Mouse (Mus musculus) hindbrain, embryonic 12.5 days (tissue): ENCODE measurements around the gene Snx14. TPM values are rescaled to one million over a fixed set of nuclear protein-coding genes. Genes with fewer than 3 reads are reported as not detected.

Experiments
- ATAC-seq: fragments of 200-750 bp; cut with Nextera tagmentation; 2 replicates; pipeline ENCODE4 v1.8.0; 2017; ENCODE audit warnings: moderate TSS enrichment; ENCODE audit not compliant: low FRiP score
- H3K27ac ChIP-seq: fragments of 300-500 bp; sonication (generic); 2 replicates; pipeline ENCODE4 v1.5.1; 2016; ENCODE audit warnings: mild to moderate bottlenecking
- H3K27me3 ChIP-seq: fragments of 300-500 bp; sonication (generic); 2 replicates; pipeline ENCODE4 v1.6.1; 2016; ENCODE audit warnings: mild to moderate bottlenecking
- H3K36me3 ChIP-seq: fragments of 300-500 bp; sonication (generic); 2 replicates; pipeline ENCODE4 v1.6.1; 2016; ENCODE audit warnings: mild to moderate bottlenecking
- H3K4me1 ChIP-seq: fragments of 300-500 bp; sonication (generic); 2 replicates; pipeline ENCODE4 v1.6.1; 2016
- H3K4me2 ChIP-seq: fragments of 300-500 bp; sonication (generic); replicated peaks from 2 replicates; pipeline ENCODE4 v1.6.1; 2016; ENCODE audit warnings: mild to moderate bottlenecking
- H3K4me3 ChIP-seq: fragments of 300-500 bp; sonication (generic); 2 replicates; pipeline ENCODE4 v1.5.1; 2016; ENCODE audit warnings: mild to moderate bottlenecking
- H3K9ac ChIP-seq: fragments of 300-500 bp; sonication (generic); 2 replicates; pipeline ENCODE4 v1.6.1; 2016; ENCODE audit warnings: mild to moderate bottlenecking, moderate library complexity
- H3K9me3 ChIP-seq: fragments of 300-500 bp; sonication (generic); replicated peaks from 2 replicates; pipeline ENCODE4 v1.6.1; 2016; ENCODE audit warnings: mild to moderate bottlenecking
- WGBS: fragments of 180-500 bp; shearing (Covaris S2); methylation state at CpG from one replicate; pipeline ENCODE4 v1.1.7; 2016; 5-methylcytosine and 5-hydroxymethylcytosine counted together
- polyA plus RNA-seq: library from polyadenylated mRNA; unstranded; fragments of >200 nt; fragmentation: Nextera tagmentation; extraction: Ambion mirVana; gene quantifications from 2 replicates; pipeline ENCODE4 v1.2.1, GENCODE M21; 2016

Snx14 gene
- polyA plus RNA-seq, 1 experiment from 2014 or later = 24.8 TPM

GRCm38 (mm10) chr9:88332447-88332846, 106.3 kb downstream of the Snx14 start:
- Histone ChIP-seq H3K4me3 (no peak overlapping the region), H3K4me1 (peaks cover 6% of the 10 kb centered on the region; the same call in 1 of the 2 replicates), H3K27me3 (peaks cover 46% of the 10 kb centered on the region), H3K9me3 (no peaks in the 10 kb centered on the region), H3K4me2 (no peak overlapping the region), H3K9ac (no peak overlapping the region), H3K36me3 (no peaks in the 10 kb centered on the region), H3K27ac (no peak overlapping the region)
- ATAC-seq = peak; percentile 39; the same call in 1 of the 2 replicates
- 12% methylated on average over 3 of the region's 3 CpGs for WGBS

- H3K4me1 ChIP-seq = peaks cover 8% of the 10 kb centered on the region; the same call in 1 of the 2 replicates
- no peak overlapping the region for H3K9ac ChIP-seq
- no peak overlapping the region for H3K4me3 ChIP-seq
- WGBS = 75% methylated on average over 3 of the region's 3 CpGs
- no peaks in the 10 kb centered on the region for H3K36me3 ChIP-seq
- ATAC-seq = no peak
- H3K9me3 ChIP-seq = no peaks in the 10 kb centered on the region
- no peak overlapping the region for H3K27ac ChIP-seq
- no peak overlapping the region for H3K4me2 ChIP-seq
- H3K27me3 ChIP-seq = peaks cover 55% of the 10 kb centered on the region
These were observed 108.4 kb downstream of the Snx14 start for GRCm38 (mm10) chr9:88330316-88330715.

GRCm38 (mm10) chr9:88329166-88329748, 109.5 kb downstream of the Snx14 start:
- Histone ChIP-seq H3K4me2 (no peak overlapping the region), H3K9me3 (no peaks in the 10 kb centered on the region), H3K4me1 (peaks cover 8% of the 10 kb centered on the region; the same call in 1 of the 2 replicates), H3K36me3 (no peaks in the 10 kb centered on the region), H3K4me3 (no peak overlapping the region), H3K27me3 (peaks cover 58% of the 10 kb centered on the region), H3K9ac (no peak overlapping the region), H3K27ac (no peak overlapping the region)
- ATAC-seq = no peak
- 37% methylated on average over 10 of the region's 10 CpGs for WGBS

GRCm38 (mm10) chr9:88328666-88329065, 110.1 kb downstream of the Snx14 start:
- 18% methylated on average over 5 of the region's 5 CpGs for WGBS
- peaks cover 54% of the 10 kb centered on the region for H3K27me3 ChIP-seq
- ATAC-seq = no peak

GRCm38 (mm10) chr9:88326930-88327901, 111.5 kb downstream of the Snx14 start, which contains the start of gene Nt5e:
TSS of gene Nt5e (plus strand) at chr9:88327197.
- H3K4me3 ChIP-seq = peak within 1 kb of the TSS; percentile 54
- H3K4me1 ChIP-seq = peaks cover 4% of the 10 kb centered on the region; the same call in 1 of the 2 replicates
- peak within 1 kb of the TSS; percentile 95 for H3K4me2 ChIP-seq
- no peak within 1 kb of the TSS for H3K27ac ChIP-seq
- H3K9me3 ChIP-seq = peaks cover 2% of the 10 kb centered on the region; the same call in 1 of the 2 replicates
- peak; percentile 95 for ATAC-seq
- peaks cover 52% of the 10 kb centered on the region for H3K27me3 ChIP-seq
- peak within 1 kb of the TSS; percentile 61 for H3K9ac ChIP-seq
- no peaks in the 10 kb centered on the region for H3K36me3 ChIP-seq
- WGBS = 1% methylated on average over 61 of the region's 66 CpGs

More at GRCm38 (mm10) chr9:88328666-88329065, 110.1 kb downstream of the Snx14 start:
- Histone ChIP-seq H3K9ac (no peak overlapping the region), H3K27ac (no peak overlapping the region), H3K36me3 (no peaks in the 10 kb centered on the region), H3K4me2 (no peak overlapping the region), H3K4me3 (no peak overlapping the region), H3K4me1 (peaks cover 8% of the 10 kb centered on the region; the same call in 1 of the 2 replicates), H3K9me3 (peaks cover 2% of the 10 kb centered on the region; the same call in 1 of the 2 replicates)

Other genes starting within 250 kb of the Snx14 start
- gene Nt5e, start 111.8 kb downstream of the Snx14 start, polyA plus RNA-seq = 1.5 and 1.6 TPM in 2 replicates
- gene Gm20537, start 17.7 kb upstream of the Snx14 start, polyA plus RNA-seq = 1.0 and 1.5 TPM in 2 replicates
- gene Syncrip, start 43.6 kb upstream of the Snx14 start, polyA plus RNA-seq = 119 and 122 TPM in 2 replicates
- gene Zfp949, start 109.1 kb upstream of the Snx14 start, polyA plus RNA-seq = 15.9 and 16.5 TPM in 2 replicates
- 0.22 and 0.48 TPM in 2 replicates for gene Trim43a, start 141.9 kb upstream of the Snx14 start, polyA plus RNA-seq